Mouse (Mus musculus) cerebellum, adult 9-10 months (tissue): ENCODE data around the gene Olfr1385.
A peak's percentile ranks its signal among the peaks of the same experiment; 100 is the strongest.
"Not testable (repeated sequence)": the region's sequence is repeated elsewhere in the genome, so short reads cannot be mapped to it uniquely, and the experiment has no call there.

Experiments used
- DNase-seq: peaks from one replicate; pipeline ENCODE4 v3.0.0; 2022

The Olfr1385 gene

DNA sequence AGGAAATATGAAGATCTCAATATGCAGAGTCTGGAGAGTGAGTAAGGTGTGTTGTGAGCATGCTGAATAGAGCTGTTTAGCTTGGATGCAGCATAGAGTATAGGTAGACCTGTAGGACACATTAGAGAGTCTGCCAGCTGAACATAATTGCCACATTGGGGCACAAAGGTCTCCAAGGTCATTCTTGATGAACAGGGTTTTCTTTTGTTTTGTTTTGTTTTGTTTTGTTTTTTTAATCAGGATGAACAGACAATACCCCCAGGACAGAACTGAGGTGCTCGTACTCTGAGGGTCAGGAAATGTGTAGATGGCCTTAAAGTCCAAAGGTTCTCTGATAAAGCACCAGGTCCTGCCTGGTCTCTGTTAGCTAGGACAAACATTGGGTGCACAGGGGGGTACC, at the start of gene Olfr1385:
TSS of gene Olfr1385 (plus strand) at position 301 of the 400 bp plus-strand sequence.
- not testable (repeated sequence) for DNase-seq

GRCm38 (mm10) chr11:49455043-49455442, 33.8 kb upstream of the Olfr1385 start, which contains the start of gene Olfr1387:
Gene Olfr1387 (plus strand): TSS chr11:49455343.
- DNase-seq, result no peak

GRCm38 (mm10) chr11:49464746-49465145, 24.1 kb upstream of the Olfr1385 start, which contains the start of gene Olfr1386:
Gene Olfr1386 (plus strand): TSS chr11:49465046.
- DNase-seq, result not testable (repeated sequence)

- DNase-seq, result no peak
Observed at GRCm38 (mm10) chr11:49485973-49486372, 2.9 kb upstream of the Olfr1385 start.

DNA sequence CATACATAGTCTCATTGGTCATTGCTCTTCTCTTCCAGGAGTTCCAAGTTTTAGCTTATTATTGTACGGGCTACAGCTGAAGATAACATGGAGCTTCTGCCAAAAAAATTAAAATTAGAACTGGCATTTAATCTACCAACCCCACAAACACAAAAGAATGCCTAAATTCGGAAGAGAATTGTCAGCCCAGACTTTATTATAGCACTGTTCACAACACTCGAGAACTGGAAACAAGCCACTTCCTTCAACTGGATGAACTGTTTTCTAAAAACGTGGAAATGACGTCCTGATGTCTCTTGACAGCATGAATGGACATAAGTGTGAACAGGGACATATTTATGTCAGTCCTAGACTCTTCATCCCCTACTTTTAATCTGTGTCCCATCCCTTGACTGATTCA, 29.2 kb downstream of the Olfr1385 start:
- DNase-seq, result no peak

DNA sequence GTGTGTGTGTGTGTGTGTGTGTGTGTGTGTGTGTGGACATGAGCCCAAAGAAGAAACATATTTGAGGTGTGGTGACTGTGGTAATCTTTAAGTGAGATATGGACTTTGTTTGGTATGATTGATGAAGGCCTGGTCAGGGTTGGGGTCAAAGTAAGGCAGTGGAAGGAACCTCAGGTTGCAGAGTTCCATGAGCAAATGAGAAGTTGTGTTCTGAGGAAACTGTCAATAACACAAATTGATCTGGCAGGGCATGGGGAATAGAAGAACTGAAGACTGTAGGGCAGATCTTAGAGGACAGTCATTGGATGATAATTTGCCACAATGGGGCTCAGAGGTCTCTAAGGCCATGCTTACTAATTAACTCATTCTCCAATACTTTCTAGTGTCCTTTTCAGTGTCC, 30.5 kb downstream of the Olfr1385 start, which contains the start of gene Olfr1383:
TSS of gene Olfr1383 (plus strand) at position 301 of the 400 bp plus-strand sequence.
- no peak for DNase-seq

GRCm38 (mm10) chr11:49527947-49528346, 39.1 kb downstream of the Olfr1385 start, which contains the start of gene Olfr1382:
Gene Olfr1382 (plus strand): TSS chr11:49528247.
- DNase-seq, result no peak

DNA sequence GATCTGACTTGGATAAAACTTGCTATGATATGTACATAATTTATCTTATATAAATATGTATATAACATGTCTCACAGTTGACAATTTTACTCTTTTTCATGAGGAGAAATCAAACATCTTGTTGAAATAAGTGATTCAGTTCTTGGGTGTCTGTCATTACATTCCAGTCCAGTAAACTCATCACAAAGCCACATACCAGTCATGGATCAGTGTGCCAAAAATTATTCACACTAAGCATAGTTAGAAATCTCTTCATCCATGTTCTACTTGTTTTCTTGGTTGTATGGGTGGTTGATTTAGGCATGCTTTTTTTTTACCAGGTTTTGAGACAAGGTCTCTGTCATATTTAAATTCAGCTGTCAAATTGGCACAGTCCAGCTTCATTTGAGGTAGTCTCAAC, 43.9 kb downstream of the Olfr1385 start:
- no peak for DNase-seq

- DNase-seq, result peak; percentile 2
Observed at GRCm38 (mm10) chr11:49536631-49537030, 47.8 kb downstream of the Olfr1385 start.

GRCm38 (mm10) chr11:49543149-49543548, 54.3 kb downstream of the Olfr1385 start, which contains the start of gene Olfr1381:
Gene Olfr1381 (plus strand): TSS chr11:49543449.
- DNase-seq, result not testable (repeated sequence)
